8 mouse cellular contexts compared by ENCODE assay signal in the genomic region with DNA sequence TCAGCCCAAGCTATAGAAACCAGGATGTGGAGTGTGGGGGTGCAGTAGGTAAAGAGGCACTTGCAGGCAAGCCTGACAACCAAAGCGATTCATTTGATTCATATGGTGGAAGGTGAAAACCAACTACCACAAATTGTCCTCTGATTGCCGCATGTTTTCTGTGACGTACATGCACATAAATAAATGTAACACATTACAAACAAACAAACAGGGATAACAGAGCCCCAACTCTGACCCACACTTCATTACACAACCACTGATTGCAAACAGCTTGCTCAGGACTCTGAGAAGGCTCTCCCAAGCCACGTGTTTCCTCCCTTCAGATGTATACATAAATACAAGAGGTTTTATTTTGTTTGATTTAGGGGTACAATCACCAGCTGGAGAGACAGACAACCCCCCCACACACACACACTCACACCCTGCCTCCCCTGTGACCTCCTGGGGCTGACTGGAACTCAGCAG. TPM values are rescaled to one million over a fixed set of nuclear protein-coding genes. Genes with fewer than 3 reads are reported as not detected.
DNase-seq lines count a peak whose midpoint lies in the region; ATAC-seq and TF ChIP-seq lines count a peak whose summit lies in the region.

No protein-coding gene starts in this region.

- no peak for TF ChIP-seq CTCF in kidney, adult 2 months (conservative IDR thresholded peaks at IDR 0.05; ENCODE audit: insufficient read depth, insufficient read length, low read depth, low read length)
- TF ChIP-seq CTCF in MEL (IDR thresholded peaks at IDR 0.05 in 2 of 3, conservative IDR thresholded peaks at IDR 0.05 in 1 of 3; ENCODE audit: control insufficient read depth in 1 of 3, insufficient read depth in 1 of 3, low read depth in 2 of 3, low read length in 3 of 3, poor library complexity in 1 of 3, severe bottlenecking in 1 of 3): no peak
- TF ChIP-seq CTCF in heart, postnatal 0 days (IDR thresholded peaks at IDR 0.05; ENCODE audit: low read depth): no peak

- peaks cover 2% of the 10 kb centered on the region; the same call in 1 of the 2 replicates for H3K4me1 ChIP-seq in kidney, adult 2 months (ENCODE audit: control insufficient read depth, insufficient read depth, low read length)
- peaks cover 7 to 41% of the 10 kb centered on the region in 2 experiments for H3K4me1 ChIP-seq in MEL (ENCODE audit: control insufficient read depth in 1 of 2, insufficient read depth in 2 of 2, low read length in 2 of 2)
- H3K4me1 ChIP-seq in heart, postnatal 0 days (ENCODE audit: control insufficient read depth, insufficient read depth): 0 out of 2 replicates have a peak, but pooled peaks cover 10% of the 10 kb centered on the region
- peaks cover 84% of the 10 kb centered on the region for H3K4me1 ChIP-seq in megakaryocyte, embryonic 14.5 days

- DNase-seq in kidney, adult 2 months: no peak
- no peak for DNase-seq in kidney, adult 18-20 months
- DNase-seq in MEL (ENCODE audit: low read depth, low spot score): peak; percentile 38
- DNase-seq in heart, postnatal 0 days (ENCODE audit: low spot score): peak; percentile 15
- DNase-seq in gastrocnemius, adult 8-10 months (ENCODE audit: low spot score in 2 of 2): no peak
- no peak for DNase-seq in spleen, adult 18-20 months
- no peak for DNase-seq in left cerebral cortex, adult 18-20 months (ENCODE audit: low spot score in 2 of 2)

- no peak for TF ChIP-seq POLR2A in kidney, adult 2 months (IDR thresholded peaks at IDR 0.05; ENCODE audit: low read depth, low read length)
- no peak for TF ChIP-seq POLR2A in MEL (IDR thresholded peaks at IDR 0.05; ENCODE audit: control insufficient read depth in 1 of 2, insufficient read depth in 1 of 2, low read depth in 1 of 2, low read length in 2 of 2, poor library complexity in 1 of 2)

- TF ChIP-seq EP300 in MEL (IDR thresholded peaks at IDR 0.05; ENCODE audit: low read depth in 1 of 2, low read length in 2 of 2): no peak
- no peak for TF ChIP-seq EP300 in heart, postnatal 0 days (IDR thresholded peaks at IDR 0.05; ENCODE audit: low read depth)

- no peaks in the 10 kb centered on the region for H3K27me3 ChIP-seq in kidney, adult 2 months (replicated peaks; ENCODE audit: control insufficient read depth, insufficient read depth, low read length)
- H3K27me3 ChIP-seq in MEL (ENCODE audit: control insufficient read depth in 1 of 2, insufficient read depth in 2 of 2, low read length in 2 of 2): no peaks in the 10 kb centered on the region
- no peaks in the 10 kb centered on the region for H3K27me3 ChIP-seq in heart, postnatal 0 days (ENCODE audit: control insufficient read depth, insufficient read depth, low read length)
- H3K27me3 ChIP-seq in megakaryocyte, embryonic 14.5 days (replicated peaks): no peaks in the 10 kb centered on the region

- ATAC-seq in heart, postnatal 0 days (ENCODE audit: insufficient read depth, low read depth): no peak

- H3K9ac ChIP-seq in MEL (ENCODE audit: control insufficient read depth, low read depth, low read length, poor library complexity, severe bottlenecking): peak overlapping the region; percentile 88
- peak overlapping the region; percentile 83; the same call in 1 of the 2 replicates for H3K9ac ChIP-seq in heart, postnatal 0 days (replicated peaks; ENCODE audit: low read depth, low read length)

- H3K79me2 ChIP-seq in MEL (ENCODE audit: control insufficient read depth, insufficient read depth, low read length, poor library complexity): peaks cover 3% of the 10 kb centered on the region; the same call in 1 of the 2 replicates

- H3K36me3 ChIP-seq in kidney, adult 2 months (ENCODE audit: control insufficient read depth, insufficient read depth, low read length): no peaks in the 10 kb centered on the region
- H3K36me3 ChIP-seq in MEL (ENCODE audit: control insufficient read depth in 1 of 2, insufficient read depth in 2 of 2, low read length in 2 of 2): peaks cover 0 to 24% of the 10 kb centered on the region in 2 experiments; a peak in 2 of 4 replicates
- peaks cover 29% of the 10 kb centered on the region for H3K36me3 ChIP-seq in heart, postnatal 0 days (replicated peaks; ENCODE audit: control insufficient read depth, insufficient read depth, low read length)
- H3K36me3 ChIP-seq in megakaryocyte, embryonic 14.5 days (replicated peaks; ENCODE audit: low read length): peaks cover 41% of the 10 kb centered on the region

- no peak for TF ChIP-seq RAD21 in MEL (IDR thresholded peaks at IDR 0.05; ENCODE audit: low read depth, low read length)

- 57% methylated on average over 4 of the region's 4 CpGs for WGBS in kidney, adult 2 months
- WGBS in heart, postnatal 0 days: 59% methylated on average over 4 of the region's 4 CpGs

- peak overlapping the region; percentile 13; the same call in 1 of the 2 replicates for H3K27ac ChIP-seq in kidney, adult 2 months (ENCODE audit: insufficient read depth, low read depth, low read length)
- peak overlapping the region; percentile 68 for H3K27ac ChIP-seq in MEL (ENCODE audit: control insufficient read depth, low read depth, low read length)
- H3K27ac ChIP-seq in heart, postnatal 0 days (ENCODE audit: low read depth): peak overlapping the region; percentile 82

- peak overlapping the region; percentile 79; the same call in 1 of the 2 replicates for H3K4me3 ChIP-seq in kidney, adult 2 months (ENCODE audit: insufficient read depth, low read depth, low read length)
- H3K4me3 ChIP-seq in MEL (ENCODE audit: control insufficient read depth in 1 of 2, insufficient read depth in 1 of 2, low read depth in 2 of 2, low read length in 2 of 2): peak overlapping the region; percentile 80 to 85
- peak overlapping the region; percentile 92 for H3K4me3 ChIP-seq in heart, postnatal 0 days (ENCODE audit: low read depth, low read length)
- peak overlapping the region; percentile 97 for H3K4me3 ChIP-seq in megakaryocyte, embryonic 14.5 days (replicated peaks)

- no peaks in the 10 kb centered on the region for H3K9me3 ChIP-seq in MEL (replicated peaks; ENCODE audit: insufficient read depth, low read length)
- no peaks in the 10 kb centered on the region for H3K9me3 ChIP-seq in heart, postnatal 0 days (replicated peaks; ENCODE audit: control insufficient read depth, low read length)
- H3K9me3 ChIP-seq in megakaryocyte, embryonic 14.5 days: no peaks in the 10 kb centered on the region

- peak overlapping the region; percentile 87 for H3K4me2 ChIP-seq in heart, postnatal 0 days (ENCODE audit: low read depth, low read length)

RNA-seq across cellular contexts. Expression of a gene that starts 1.2 kb away (rescaled TPM):
- 40.4 and 49.9 TPM in 2 replicates for polyA plus RNA-seq in kidney, adult 2 months (2012; rRNA removed)
- 17.4 and 19.2 TPM in 2 replicates for total RNA-seq in MEL (2012; rRNA removed)
- 10 to 100 TPM in 1 of 2 experiments, not detected in 1; 38.6 TPM for polyA plus RNA-seq in MEL (2012; ENCODE audit: insufficient read depth in 1 of 2, insufficient read length in 2 of 2, low read depth in 1 of 2, low replicate concordance in 2 of 2, missing spikeins in 1 of 2)
- total RNA-seq in heart, postnatal 0 days (2014; rRNA removed; ENCODE audit: low replicate concordance): 30.2 and 55.2 TPM in 2 replicates
- 7.2 and 7.7 TPM in 2 replicates for polyA plus RNA-seq in heart, postnatal 0 days (2015; fragmentation: Nextera tagmentation; extraction: Ambion mirVana)
- 36.1 and 38.2 TPM in 2 replicates for polyA plus RNA-seq in megakaryocyte, embryonic 14.5 days (2012; ENCODE audit: insufficient read depth, low replicate concordance)
- total RNA-seq in gastrocnemius, adult 8-10 months (2022): 100 to 1,000 TPM; 139 to 171 (median 148) TPM
- total RNA-seq in left cerebral cortex, adult 18-20 months (2021): 100 to 1,000 TPM; 147 to 153 TPM

RNA-seq across cellular contexts. Expression of a gene that starts 17.7 kb away (rescaled TPM):
- polyA plus RNA-seq in kidney, adult 2 months (2012; rRNA removed): 10.0 and 10.8 TPM in 2 replicates
- total RNA-seq in MEL (2012; rRNA removed): 1.3 and 2.7 TPM in 2 replicates
- polyA plus RNA-seq in MEL (2012; ENCODE audit: insufficient read depth in 1 of 2, insufficient read length in 2 of 2, low read depth in 1 of 2, low replicate concordance in 2 of 2, missing spikeins in 1 of 2): 1 to 10 TPM in 1 of 2 experiments, not detected in 1; 6.6 TPM
- total RNA-seq in heart, postnatal 0 days (2014; rRNA removed; ENCODE audit: low replicate concordance): 13.5 and 23.1 TPM in 2 replicates
- polyA plus RNA-seq in heart, postnatal 0 days (2015; fragmentation: Nextera tagmentation; extraction: Ambion mirVana): 9.2 and 9.7 TPM in 2 replicates
- polyA plus RNA-seq in megakaryocyte, embryonic 14.5 days (2012; ENCODE audit: insufficient read depth, low replicate concordance): 42.2 and 53.1 TPM in 2 replicates
- total RNA-seq in gastrocnemius, adult 8-10 months (2022): 1 to 10 TPM; 1.7 to 2.7 (median 2.4) TPM
- total RNA-seq in left cerebral cortex, adult 18-20 months (2021): 1 to 10 TPM; 4.5 to 5.8 TPM

RNA-seq across cellular contexts. Expression of a gene that starts 27.1 kb away (rescaled TPM):
- polyA plus RNA-seq in kidney, adult 2 months (2012; rRNA removed): 66.3 and 86.4 TPM in 2 replicates
- 47.6 and 58.1 TPM in 2 replicates for total RNA-seq in MEL (2012; rRNA removed)
- polyA plus RNA-seq in MEL (2012; ENCODE audit: insufficient read depth in 1 of 2, insufficient read length in 2 of 2, low read depth in 1 of 2, low replicate concordance in 2 of 2, missing spikeins in 1 of 2): 10 to 100 TPM in 1 of 2 experiments, not detected in 1; 47.1 TPM
- total RNA-seq in heart, postnatal 0 days (2014; rRNA removed; ENCODE audit: low replicate concordance): 19.8 and 28.5 TPM in 2 replicates
- polyA plus RNA-seq in heart, postnatal 0 days (2015; fragmentation: Nextera tagmentation; extraction: Ambion mirVana): 14.5 and 17.8 TPM in 2 replicates
- 17.4 and 104 TPM in 2 replicates for polyA plus RNA-seq in megakaryocyte, embryonic 14.5 days (2012; ENCODE audit: insufficient read depth, low replicate concordance)
- total RNA-seq in gastrocnemius, adult 8-10 months (2022): 10 to 100 TPM; 22.9 to 26.1 (median 24.6) TPM
- 10 to 100 TPM; 49.7 to 54.5 TPM for total RNA-seq in left cerebral cortex, adult 18-20 months (2021)

RNA-seq across cellular contexts. Expression of a gene that starts 29.2 kb away (rescaled TPM):
- polyA plus RNA-seq in kidney, adult 2 months (2012; rRNA removed): 53.3 and 81.0 TPM in 2 replicates
- total RNA-seq in MEL (2012; rRNA removed): 20.3 and 28.2 TPM in 2 replicates
- 10 to 100 TPM in 1 of 2 experiments, not detected in 1; 26.1 TPM for polyA plus RNA-seq in MEL (2012; ENCODE audit: insufficient read depth in 1 of 2, insufficient read length in 2 of 2, low read depth in 1 of 2, low replicate concordance in 2 of 2, missing spikeins in 1 of 2)
- total RNA-seq in heart, postnatal 0 days (2014; rRNA removed; ENCODE audit: low replicate concordance): 21.6 and 44.5 TPM in 2 replicates
- 11.0 and 12.5 TPM in 2 replicates for polyA plus RNA-seq in heart, postnatal 0 days (2015; fragmentation: Nextera tagmentation; extraction: Ambion mirVana)
- polyA plus RNA-seq in megakaryocyte, embryonic 14.5 days (2012; ENCODE audit: insufficient read depth, low replicate concordance): 37.4 and 78.5 TPM in 2 replicates
- 10 to 100 TPM; 10.4 to 14.9 (median 12.0) TPM for total RNA-seq in gastrocnemius, adult 8-10 months (2022)
- 10 to 100 TPM; 38.0 to 40.4 TPM for total RNA-seq in left cerebral cortex, adult 18-20 months (2021)

RNA-seq across cellular contexts. Expression of a gene that starts 35.2 kb away (rescaled TPM):
- polyA plus RNA-seq in kidney, adult 2 months (2012; rRNA removed): 145 and 172 TPM in 2 replicates
- 11.6 and 13.7 TPM in 2 replicates for total RNA-seq in MEL (2012; rRNA removed)
- polyA plus RNA-seq in MEL (2012; ENCODE audit: insufficient read depth in 1 of 2, insufficient read length in 2 of 2, low read depth in 1 of 2, low replicate concordance in 2 of 2, missing spikeins in 1 of 2): 10 to 100 TPM in 1 of 2 experiments, not detected in 1; 32.3 TPM
- 67.6 and 79.0 TPM in 2 replicates for total RNA-seq in heart, postnatal 0 days (2014; rRNA removed; ENCODE audit: low replicate concordance)
- 16.9 and 18.9 TPM in 2 replicates for polyA plus RNA-seq in heart, postnatal 0 days (2015; fragmentation: Nextera tagmentation; extraction: Ambion mirVana)
- 72.7 and 125 TPM in 2 replicates for polyA plus RNA-seq in megakaryocyte, embryonic 14.5 days (2012; ENCODE audit: insufficient read depth, low replicate concordance)
- total RNA-seq in gastrocnemius, adult 8-10 months (2022): 10 to 100 TPM; 50.3 to 60.1 (median 56.7) TPM
- total RNA-seq in left cerebral cortex, adult 18-20 months (2021): 10 to 100 TPM; 37.1 to 39.9 TPM

Comparison
In these comparisons a context has a peak if more than half of its experiments do, and no peak if none do; other contexts are left out.
1. DNase-seq: peak in MEL (single experiment) and heart, postnatal 0 days (single experiment); none in kidney, adult 2 months (single experiment), kidney, adult 18-20 months (single experiment), gastrocnemius, adult 8-10 months (0 of 2), spleen, adult 18-20 months (0 of 2) and left cerebral cortex, adult 18-20 months (0 of 2).
2. H3K27ac ChIP-seq: peak in every context shown above with its lines; median percentile 82 in heart, postnatal 0 days; 68 in MEL; 13 in kidney, adult 2 months.
3. Peak in every context shown above with its lines, with median percentiles within 50 percentile points of each other: H3K4me3 ChIP-seq.